Mouse (Mus musculus): ENCODE results near the gene Dkc1. TPM values are rescaled to one million over a fixed set of nuclear protein-coding genes. Genes with fewer than 3 reads are reported as not detected.
"Not testable (repeated sequence)": the region's sequence is repeated elsewhere in the genome, so short reads cannot be mapped to it uniquely, and the experiment has no call there.

Gene Dkc1
- polyA plus RNA-seq, 1 experiment: 9.2 TPM

DNA sequence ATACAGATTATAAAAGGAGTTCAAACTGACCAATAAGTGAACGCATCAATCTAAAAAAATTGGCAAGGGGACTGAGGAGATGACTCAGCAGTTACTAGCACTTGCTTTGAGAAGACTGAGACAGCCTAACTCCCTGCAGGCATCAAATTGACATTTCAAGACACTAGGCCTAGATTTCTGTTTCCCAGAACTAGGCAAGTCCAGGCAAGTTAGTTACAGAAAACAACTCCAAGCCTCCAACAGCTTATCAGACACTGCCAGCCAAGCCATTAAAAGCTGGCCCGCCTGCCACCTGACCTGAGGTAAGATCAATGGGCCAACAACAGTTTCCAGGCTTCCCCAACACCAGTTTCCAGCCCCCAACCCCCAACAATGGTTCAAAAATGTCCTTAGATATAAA lies 42.1 kb downstream of the Dkc1 start:
- H3K4me3 ChIP-seq (replicated peaks): no peak overlapping the region
- no peaks in the 10 kb centered on the region for H3K36me3 ChIP-seq (replicated peaks; ENCODE audit: low read length)
- H3K9me3 ChIP-seq: no peaks in the 10 kb centered on the region
- no peaks in the 10 kb centered on the region for H3K27me3 ChIP-seq (replicated peaks)
- no peak for TF ChIP-seq FLI1 (IDR thresholded peaks at IDR 0.05; ENCODE audit: low read length)
- TF ChIP-seq GATA1 (IDR thresholded peaks at IDR 0.05; ENCODE audit: borderline replicate concordance, low read length): no peak
- no peaks in the 10 kb centered on the region; the same call in 1 of the 2 replicates for H3K4me1 ChIP-seq

- Histone ChIP-seq H3K27me3 (replicated peaks) (no peaks in the 10 kb centered on the region), H3K9me3 (no peaks in the 10 kb centered on the region), H3K4me3 (replicated peaks) (no peak overlapping the region), H3K4me1 (no peaks in the 10 kb centered on the region; the same call in 1 of the 2 replicates), H3K36me3 (replicated peaks; ENCODE audit: low read length) (no peaks in the 10 kb centered on the region)
- TF ChIP-seq FLI1 (IDR thresholded peaks at IDR 0.05; ENCODE audit: low read length) (no peak), GATA1 (IDR thresholded peaks at IDR 0.05; ENCODE audit: borderline replicate concordance, low read length) (no peak)
Measured at GRCm38 (mm10) chrX:75138182-75138581, 42.5 kb downstream of the Dkc1 start.

DNA sequence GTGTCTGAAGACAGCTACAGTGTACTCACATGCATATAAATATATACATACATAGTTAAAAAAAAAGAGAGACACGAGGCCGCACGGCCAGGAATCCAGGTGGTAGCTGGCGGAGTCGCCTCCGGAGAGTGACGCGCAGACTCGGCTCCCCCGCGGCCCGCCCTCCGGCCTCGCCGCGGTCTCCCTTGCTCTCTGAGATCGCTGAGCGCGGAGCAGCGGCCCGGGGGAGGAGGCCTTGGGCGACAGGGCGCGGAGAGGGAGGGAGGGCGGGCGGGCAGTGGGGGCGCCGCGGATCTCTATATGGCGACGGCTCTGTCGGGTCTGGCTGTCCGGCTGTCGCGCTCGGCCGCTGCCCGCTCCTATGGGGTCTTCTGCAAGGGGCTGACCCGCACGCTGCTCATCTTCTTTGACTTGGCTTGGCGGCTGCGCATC lies 47.5 kb downstream of the Dkc1 start:
- not testable (repeated sequence) for H3K4me3 ChIP-seq (replicated peaks); H3K9me3 ChIP-seq; H3K4me1 ChIP-seq; H3K27me3 ChIP-seq (replicated peaks); H3K36me3 ChIP-seq (replicated peaks; ENCODE audit: low read length)

GRCm38 (mm10) chrX:75148414-75148813 lies 52.8 kb downstream of the Dkc1 start:
- TF ChIP-seq FLI1 (IDR thresholded peaks at IDR 0.05; ENCODE audit: low read length) (no peak), GATA1 (IDR thresholded peaks at IDR 0.05; ENCODE audit: borderline replicate concordance, low read length) (no peak)
- Histone ChIP-seq H3K4me1 (no peaks in the 10 kb centered on the region), H3K9me3 (no peaks in the 10 kb centered on the region), H3K36me3 (replicated peaks; ENCODE audit: low read length) (no peaks in the 10 kb centered on the region), H3K27me3 (replicated peaks) (peaks cover 2% of the 10 kb centered on the region), H3K4me3 (replicated peaks) (no peak overlapping the region)

DNA sequence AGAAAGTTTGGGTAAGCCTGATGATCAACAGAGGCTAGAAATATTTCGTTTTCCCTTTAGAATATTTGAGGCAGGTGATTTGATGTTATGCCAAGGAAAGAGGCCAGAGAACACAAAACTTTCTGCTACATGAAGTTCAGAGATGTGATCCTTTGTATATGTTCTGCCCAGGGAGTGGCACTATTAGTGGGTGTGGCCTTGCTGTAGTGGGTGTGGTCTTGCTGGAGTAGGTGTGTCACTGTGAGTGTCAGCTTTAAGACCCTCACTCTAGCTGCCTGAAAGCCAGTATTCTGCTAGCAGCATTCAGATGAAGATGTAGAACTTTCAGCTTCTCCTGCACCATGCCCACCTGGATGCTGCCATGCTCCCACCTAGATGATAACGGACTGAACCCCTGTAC lies 54.6 kb downstream of the Dkc1 start:
- H3K4me3 ChIP-seq (replicated peaks): no peak overlapping the region
- H3K4me1 ChIP-seq: no peaks in the 10 kb centered on the region
- H3K9me3 ChIP-seq: no peaks in the 10 kb centered on the region
- H3K27me3 ChIP-seq (replicated peaks): peaks cover 3% of the 10 kb centered on the region
- TF ChIP-seq FLI1 (IDR thresholded peaks at IDR 0.05; ENCODE audit: low read length): no peak
- no peak for TF ChIP-seq GATA1 (IDR thresholded peaks at IDR 0.05; ENCODE audit: borderline replicate concordance, low read length)
- no peaks in the 10 kb centered on the region for H3K36me3 ChIP-seq (replicated peaks; ENCODE audit: low read length)

DNA sequence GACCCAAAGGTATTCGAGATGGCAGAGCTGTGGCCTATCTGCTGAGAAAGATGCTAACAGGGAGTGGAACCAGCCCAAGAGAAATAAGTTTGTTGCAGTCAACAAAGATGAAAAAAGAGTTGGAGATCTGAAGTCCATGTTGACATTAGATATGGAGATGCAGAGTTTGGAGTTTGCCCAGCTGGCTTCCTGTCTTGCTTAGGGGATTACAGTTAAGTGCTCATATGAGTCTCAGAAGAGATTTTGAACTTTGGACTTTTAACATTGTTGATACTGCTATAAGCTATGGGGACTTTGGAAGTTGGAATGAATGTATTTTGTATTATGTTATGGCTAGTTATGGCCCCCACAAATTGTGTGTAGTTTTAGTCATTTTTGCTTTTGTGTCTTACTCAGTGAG lies 56.6 kb downstream of the Dkc1 start:
- TF ChIP-seq FLI1 (IDR thresholded peaks at IDR 0.05; ENCODE audit: low read length) (no peak), GATA1 (IDR thresholded peaks at IDR 0.05; ENCODE audit: borderline replicate concordance, low read length) (no peak)
- Histone ChIP-seq H3K36me3 (replicated peaks; ENCODE audit: low read length) (no peaks in the 10 kb centered on the region), H3K9me3 (no peaks in the 10 kb centered on the region)

DNA sequence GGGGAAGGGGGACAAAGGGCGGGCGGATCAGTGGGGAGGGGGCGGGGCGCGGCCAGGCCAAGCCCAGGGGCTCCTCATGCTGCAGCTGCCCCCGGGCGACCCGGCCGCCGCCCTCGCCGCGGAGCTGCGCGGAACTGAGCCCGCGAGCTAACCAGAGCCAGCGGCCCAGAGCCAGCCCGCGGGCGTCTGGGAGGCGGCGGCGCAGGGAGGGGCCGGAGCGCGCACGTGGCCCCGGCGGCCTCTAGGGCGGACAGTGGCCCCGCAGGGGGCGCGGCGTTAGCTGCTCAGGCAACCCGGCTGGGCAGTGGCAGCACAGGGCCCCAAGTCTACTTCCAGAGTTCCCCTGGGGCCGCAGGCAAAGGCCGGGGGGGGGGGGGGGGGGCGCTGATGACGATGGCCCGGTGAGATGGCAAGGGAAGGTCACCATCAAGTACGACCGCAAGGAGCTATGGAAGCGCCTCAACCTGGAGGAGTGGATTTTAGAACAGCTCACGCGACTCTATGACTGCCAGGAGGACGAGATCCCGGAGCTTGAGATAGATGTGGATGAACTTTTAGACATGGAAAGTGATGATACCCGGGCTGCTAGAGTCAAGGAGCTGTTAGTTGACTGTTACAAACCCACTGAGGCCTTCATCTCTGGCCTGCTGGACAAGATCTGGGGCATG lies 60.1 kb downstream of the Dkc1 start:
- H3K4me1 ChIP-seq: no peaks in the 10 kb centered on the region
- H3K27me3 ChIP-seq (replicated peaks): peaks cover 1% of the 10 kb centered on the region
- no peaks in the 10 kb centered on the region for H3K36me3 ChIP-seq (replicated peaks; ENCODE audit: low read length)
- no peaks in the 10 kb centered on the region for H3K9me3 ChIP-seq
- TF ChIP-seq GATA1 (IDR thresholded peaks at IDR 0.05; ENCODE audit: borderline replicate concordance, low read length): no peak
- peak overlapping the region; percentile 84 for H3K4me3 ChIP-seq (replicated peaks)

More for the DNA sequence above, 56.6 kb downstream of the Dkc1 start:
- Histone ChIP-seq H3K27me3 (replicated peaks) (peaks cover 3% of the 10 kb centered on the region), H3K4me3 (replicated peaks) (no peak overlapping the region), H3K4me1 (no peaks in the 10 kb centered on the region)

Other genes with a start within 250 kb of the Dkc1 start
- 0.41 TPM in 1 of 2 replicates, not detected in the other for gene Gab3, start 10.4 kb upstream of the Dkc1 start, polyA plus RNA-seq (2012; ENCODE audit: insufficient read depth, low replicate concordance)
- gene Mpp1, start 35.2 kb downstream of the Dkc1 start, polyA plus RNA-seq (2012; ENCODE audit: insufficient read depth, low replicate concordance): 3.6 and 11.2 TPM in 2 replicates
- not detected in 2 replicates for gene Smim9, start 67.9 kb downstream of the Dkc1 start, polyA plus RNA-seq (2012; ENCODE audit: insufficient read depth, low replicate concordance)

All from megakaryocyte, embryonic 14.5 days (primary cell).